Mouse (Mus musculus) thymus, adult 2 months (tissue): ENCODE data around the gene Hoxa4.

ENCODE experiments used
- CTCF ChIP-seq: fragments of 200-500 bp; IDR thresholded peaks from 2 replicates; pipeline ENCODE4 v1.5.1; 2012; ENCODE audit warnings: mild to moderate bottlenecking, control low read depth, low read length, moderate library complexity, borderline replicate concordance; ENCODE audit not compliant: control insufficient read depth, poor library complexity, insufficient read depth; ENCODE audit errors: extremely low read depth
- POLR2A ChIP-seq: fragments of 200-500 bp; IDR thresholded peaks from 2 replicates; pipeline ENCODE4 v1.6.1; 2012; ENCODE audit warnings: mild to moderate bottlenecking, low read length, control low read depth, moderate library complexity; ENCODE audit not compliant: control insufficient read depth, poor library complexity, insufficient read depth; ENCODE audit errors: extremely low read depth

GRCm38 (mm10) chr6:52239625-52240388 lies 48.3 kb upstream of the Hoxa4 start:
- no peak for TF ChIP-seq CTCF
- TF ChIP-seq POLR2A = no peak
